Mouse (Mus musculus) left cerebral cortex, adult 2 months (tissue): ENCODE measurements at regions not wholly inside any gene's neighbourhood (a gene's known extent, or its start where the extent isn't known, plus 50 kb on each side); places are given as distances from the start of the nearest gene placed in this dataset.

Source experiments
- DNase-seq, 2 experiments: peaks; one replicate each; pipeline ENCODE4 v3.0.0; 2021 to 2022; ENCODE audit warnings: low spot score in 2 of 2, mixed read lengths in 1 of 2; ENCODE audit errors: extremely low spot score in 1 of 2
- H3K27ac ChIP-seq: fragments of 200-600 bp; 2 replicates; pipeline ENCODE4 v1.8.1; 2022
- H3K4me3 ChIP-seq: fragments of 200-600 bp; 2 replicates; pipeline ENCODE4 v1.8.1; 2022
- CTCF ChIP-seq: fragments of 200-600 bp; IDR thresholded peaks from 2 replicates; pipeline ENCODE4 v1.8.1; 2022; ENCODE audit warnings: antibody characterized with exemption, mild to moderate bottlenecking, moderate library complexity
- intact Hi-C: fragments of 180-260 bp; cut with DNase I; formaldehyde crosslinking; loops from one replicate; pipeline ENCODE4 v1.15.1; 2025

DNA sequence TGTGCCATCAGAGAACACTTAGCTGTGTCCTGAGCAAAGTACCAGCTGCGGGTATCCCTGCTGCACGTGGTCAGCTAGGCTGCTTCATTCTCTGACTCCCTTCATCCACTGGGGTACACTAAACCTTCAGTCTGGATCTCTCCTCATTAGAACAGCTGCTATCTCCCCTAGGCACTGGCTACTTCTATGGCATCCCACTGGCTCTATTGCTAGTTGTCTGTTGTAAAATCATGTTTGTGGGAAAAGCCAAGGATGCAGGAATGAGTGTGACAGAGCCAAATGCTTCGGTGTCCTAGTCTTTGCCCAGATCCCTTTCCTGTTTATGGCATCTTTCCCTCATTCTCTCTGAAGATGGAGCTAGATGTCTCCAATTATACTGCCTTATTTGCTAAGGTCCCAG lies 440.9 kb downstream of the Nbas start:
- no peak overlapping the region for H3K4me3 ChIP-seq
- intact Hi-C loops: loop anchor here (10.0 kb wide), 2 partner anchors 605 to 1795 kb away; no protein-coding TSS in a partner anchor
- no peak for TF ChIP-seq CTCF
- DNase-seq: no peak
- no peak overlapping the region for H3K27ac ChIP-seq

DNA sequence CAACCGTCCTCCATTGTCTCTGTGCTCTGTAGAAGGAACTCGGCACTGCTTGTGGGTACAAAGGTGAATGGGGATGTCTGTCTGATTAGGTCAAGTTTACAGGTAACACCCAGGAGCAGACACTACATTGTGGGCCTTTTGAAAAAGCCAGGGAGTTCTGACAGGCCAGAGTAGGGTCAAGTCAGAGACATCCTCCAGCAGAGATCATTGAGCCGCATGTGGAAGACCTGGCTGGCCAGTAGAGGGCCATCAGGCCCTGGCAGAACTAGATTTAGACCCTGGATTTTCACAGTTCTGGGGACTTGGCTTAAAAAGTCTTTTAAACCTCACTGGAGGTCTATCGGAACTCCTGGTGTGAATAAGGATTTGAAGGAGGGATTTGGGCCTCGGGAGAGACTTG lies 438.8 kb downstream of the Nbas start:
- TF ChIP-seq CTCF: peak; percentile 48
- intact Hi-C loops: loop anchor here (10.0 kb wide), 2 partner anchors 607 to 1797 kb away; no protein-coding TSS in a partner anchor

DNA sequence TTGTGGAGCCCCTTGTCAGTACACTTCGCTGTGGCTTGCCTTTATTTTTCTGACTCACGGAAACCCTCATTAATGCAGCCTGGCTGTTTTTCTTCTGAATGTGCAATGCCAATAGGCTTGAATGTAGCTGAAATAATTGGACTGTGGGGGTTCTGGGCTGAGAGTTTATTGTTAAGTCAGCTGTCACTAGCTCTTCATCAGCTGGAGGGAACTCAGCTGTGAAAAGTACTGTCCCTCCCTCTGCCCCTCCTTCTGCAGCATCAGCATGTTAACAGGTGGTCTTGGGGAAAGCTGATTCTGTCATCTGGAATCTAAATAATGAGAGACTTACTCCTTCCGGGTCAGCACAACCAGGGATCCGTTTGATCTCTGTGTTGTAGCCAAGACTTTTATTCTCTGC lies 437.6 kb downstream of the Nbas start:
- DNase-seq: no peak
- Histone ChIP-seq H3K27ac (no peak overlapping the region), H3K4me3 (no peak overlapping the region)
- TF ChIP-seq CTCF: no peak
- intact Hi-C loops: loop anchor here (10.0 kb wide), 2 partner anchors 608 to 1798 kb away; no protein-coding TSS in a partner anchor

More for the DNA sequence above, 438.8 kb downstream of the Nbas start:
- no peak overlapping the region for H3K4me3 ChIP-seq
- no peak overlapping the region for H3K27ac ChIP-seq
- DNase-seq: no peak

DNA sequence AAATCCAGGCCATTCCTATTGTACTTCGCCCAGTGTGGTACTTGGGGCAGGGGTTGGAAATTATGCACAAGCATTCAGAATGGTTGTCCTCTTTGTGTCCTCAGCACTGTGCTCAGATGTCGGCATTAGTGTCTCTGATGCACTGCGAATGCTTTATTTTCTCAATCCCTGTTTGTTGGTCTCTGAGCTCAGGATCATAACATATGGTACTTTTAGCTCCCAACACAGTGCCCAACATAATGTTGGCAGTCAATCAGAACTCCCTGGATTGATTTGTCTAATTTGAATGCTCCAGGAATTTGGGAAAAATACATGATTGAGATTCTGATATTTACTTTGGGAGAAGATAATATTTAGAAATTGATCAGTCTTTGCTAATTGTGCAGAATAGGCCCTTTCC lies 434.7 kb downstream of the Nbas start:
- TF ChIP-seq CTCF: no peak
- DNase-seq: no peak
- no peak overlapping the region for H3K4me3 ChIP-seq
- no peak overlapping the region for H3K27ac ChIP-seq
- intact Hi-C loops: loop anchor here (10.0 kb wide), 2 partner anchors 611 to 1801 kb away; no protein-coding TSS in a partner anchor

DNA sequence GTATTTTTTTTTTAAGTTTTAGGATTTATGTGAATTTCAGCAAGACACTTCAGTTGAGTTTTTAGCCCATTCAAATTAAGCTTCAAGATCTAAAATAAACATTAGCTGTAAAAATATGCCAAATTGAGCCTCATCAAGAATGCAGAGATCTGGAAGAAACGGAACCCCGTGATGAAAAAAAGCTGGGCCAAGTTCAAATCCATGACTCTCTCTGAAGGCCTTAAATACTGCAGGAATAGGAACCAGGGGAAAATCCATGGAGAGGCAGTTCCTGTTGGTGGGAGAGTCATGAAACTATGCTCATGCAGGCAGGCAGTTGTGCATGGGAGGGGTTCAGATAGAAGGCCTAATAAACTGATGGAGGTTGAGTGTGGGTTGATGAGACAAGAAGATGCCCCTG lies 430.9 kb downstream of the Nbas start:
- intact Hi-C loops: loop anchor here (5.0 to 10.0 kb wide), 3 partner anchors 452 to 1805 kb away; partner anchors contain the start of gene Fam84a
- no peak for DNase-seq
- H3K4me3 ChIP-seq: no peak overlapping the region
- no peak overlapping the region for H3K27ac ChIP-seq
- TF ChIP-seq CTCF: no peak

DNA sequence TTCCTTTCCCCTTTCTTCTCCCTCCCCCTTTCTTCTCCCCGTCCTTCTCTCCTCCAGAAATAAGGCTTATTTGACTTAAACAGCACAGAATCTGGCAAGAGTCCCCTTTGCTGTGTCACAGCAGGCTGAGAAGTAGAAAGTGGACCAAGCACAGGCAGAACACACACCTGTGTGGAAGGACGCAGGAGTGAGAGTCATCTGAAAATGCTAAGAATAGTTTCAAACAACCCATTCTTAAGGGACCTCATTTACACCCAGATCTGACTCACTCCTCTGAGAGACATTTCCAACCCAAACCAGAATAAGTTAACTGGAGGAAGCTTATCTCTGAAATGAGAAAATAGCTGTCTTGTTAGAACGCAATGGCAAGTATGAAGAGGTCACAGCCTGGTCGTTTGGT lies 429.9 kb downstream of the Nbas start:
- TF ChIP-seq CTCF: no peak
- Histone ChIP-seq H3K27ac (peak overlapping the region; percentile 24; the same call in 1 of the 2 replicates), H3K4me3 (no peak overlapping the region)
- DNase-seq: peak in 1 of 2 experiments; percentile 17
- intact Hi-C loops: loop anchor here (5.0 kb wide), 1 partner anchor 453 kb away; the partner anchor contains the start of gene Fam84a

DNA sequence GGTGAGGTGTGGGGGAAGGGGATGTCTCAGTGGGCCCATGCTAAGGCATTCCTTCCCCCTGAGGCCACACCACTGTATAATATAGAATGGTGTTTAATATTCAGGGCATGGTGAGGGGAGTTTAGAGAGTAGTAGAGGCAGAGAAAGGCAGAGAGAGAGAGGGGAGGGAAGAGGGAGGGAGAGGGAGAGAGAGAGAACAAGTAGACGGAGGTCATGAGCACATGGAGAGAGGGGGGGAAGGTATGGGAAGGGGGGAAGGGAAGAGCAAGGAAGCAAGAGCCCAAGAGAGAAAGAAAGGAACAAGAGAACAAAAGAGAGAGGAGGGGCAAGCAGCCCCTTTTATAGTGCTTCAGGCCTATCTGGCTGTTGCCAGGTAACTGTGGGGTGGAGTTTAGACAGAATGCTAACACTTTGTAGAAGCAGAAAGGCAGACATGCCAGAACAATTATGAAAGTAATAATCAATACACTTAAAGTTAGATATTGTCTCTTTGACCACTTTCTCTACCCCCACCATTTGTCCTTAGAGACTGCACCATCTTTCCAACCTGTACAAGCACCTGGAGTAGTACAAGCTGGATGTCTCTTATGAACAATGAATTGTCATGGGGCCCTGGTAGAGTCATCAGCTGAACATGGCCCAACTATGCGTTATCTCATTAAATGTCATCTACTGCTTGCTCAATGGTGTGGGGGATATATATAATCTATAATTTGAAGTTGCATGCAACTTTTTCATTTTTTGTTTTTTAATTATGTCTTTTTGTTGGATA lies 422.6 kb downstream of the Nbas start:
- H3K4me3 ChIP-seq: no peak overlapping the region
- no peak for DNase-seq
- intact Hi-C loops: no loop called here
- H3K27ac ChIP-seq: no peak overlapping the region
- TF ChIP-seq CTCF: no peak

DNA sequence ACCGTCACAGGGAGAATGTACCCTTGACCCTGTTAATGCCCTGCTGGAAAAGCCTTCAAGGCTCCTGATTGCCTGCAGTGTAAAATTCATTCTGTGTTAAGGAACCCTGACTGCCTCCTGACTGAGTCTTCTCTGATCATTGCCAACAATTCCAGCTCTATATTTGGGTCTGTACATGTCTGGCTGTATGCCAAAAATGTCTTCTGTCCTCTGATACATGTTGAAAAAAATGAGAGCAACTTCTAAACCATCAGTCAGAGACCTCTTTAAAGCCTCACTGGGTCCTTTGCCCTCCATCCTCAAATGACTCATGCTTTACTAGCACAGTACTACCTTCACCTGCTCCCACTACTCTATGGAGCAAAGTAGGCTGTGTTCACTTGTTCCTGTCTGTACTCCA lies 408.3 kb downstream of the Nbas start:
- DNase-seq: no peak
- H3K27ac ChIP-seq: no peak overlapping the region
- no peak for TF ChIP-seq CTCF
- no peak overlapping the region for H3K4me3 ChIP-seq
- intact Hi-C loops: no loop called here

DNA sequence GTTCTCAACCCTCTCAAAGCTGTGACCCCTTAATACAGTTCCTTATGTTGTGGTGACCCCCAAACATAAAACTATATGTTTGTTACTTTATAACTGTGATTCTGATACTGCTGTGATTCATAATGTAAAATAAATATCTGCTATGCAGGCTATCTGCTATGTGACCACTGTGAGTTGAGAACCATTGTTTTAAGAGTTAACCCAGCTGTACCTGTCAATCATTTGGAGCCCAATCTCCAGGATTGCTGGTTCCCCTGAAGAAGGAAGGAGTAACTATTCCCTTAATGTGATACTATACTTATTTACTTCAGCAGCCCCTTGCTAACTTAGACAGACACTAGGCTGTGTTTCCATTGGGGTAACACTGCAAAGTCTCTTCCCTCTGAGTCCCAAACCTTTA lies 400.5 kb downstream of the Nbas start:
- no peak for TF ChIP-seq CTCF
- DNase-seq: no peak
- no peak overlapping the region for H3K27ac ChIP-seq
- no peak overlapping the region for H3K4me3 ChIP-seq
- intact Hi-C loops: no loop called here

DNA sequence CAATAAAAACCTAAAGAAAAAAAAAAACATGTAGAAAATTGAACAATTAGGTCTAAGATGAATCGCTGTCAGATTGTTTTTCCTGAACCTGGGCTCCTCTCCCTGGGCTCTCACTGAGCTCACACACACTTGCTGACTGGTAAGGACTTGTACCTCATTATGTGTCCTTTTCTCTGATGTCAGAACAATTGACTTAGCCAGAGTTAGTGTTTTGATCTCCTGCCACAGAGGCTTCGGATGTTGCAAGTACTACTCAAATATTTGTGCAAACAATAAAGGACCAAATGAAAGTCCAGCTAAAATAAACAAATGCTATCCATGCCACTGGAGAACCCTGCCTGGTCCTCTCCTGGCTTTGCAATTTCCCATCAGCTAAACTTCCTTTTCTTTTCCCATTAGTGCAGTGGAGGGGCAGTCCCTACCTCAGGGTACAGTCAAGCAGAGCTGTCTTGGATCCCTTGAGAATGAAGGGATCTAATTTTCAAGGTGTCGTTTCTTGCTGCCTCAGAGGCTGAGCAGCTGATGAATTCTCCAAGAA lies 399.6 kb downstream of the Nbas start:
- no peak for TF ChIP-seq CTCF
- no peak for DNase-seq
- Histone ChIP-seq H3K27ac (no peak overlapping the region), H3K4me3 (no peak overlapping the region)
- intact Hi-C loops: no loop called here

DNA sequence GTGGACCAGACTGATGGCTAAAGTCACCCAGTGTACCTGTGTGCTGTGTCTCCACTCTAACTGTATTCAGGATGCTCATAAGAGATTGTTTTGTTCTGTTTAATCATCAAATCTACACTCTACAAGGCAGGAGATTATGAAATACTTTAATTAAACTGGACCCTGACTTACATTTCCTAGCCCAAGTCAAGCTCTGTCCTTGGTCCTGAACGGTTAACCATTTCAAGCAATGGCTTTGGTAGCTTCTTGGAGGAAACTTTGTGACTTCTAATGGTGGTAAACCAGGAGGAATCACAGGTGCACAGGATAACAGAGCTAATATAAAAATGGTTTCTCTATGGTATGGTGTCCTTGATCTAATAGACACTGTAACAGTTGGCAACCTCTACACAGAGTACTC lies 370.4 kb downstream of the Nbas start:
- Histone ChIP-seq H3K4me3 (no peak overlapping the region), H3K27ac (no peak overlapping the region)
- intact Hi-C loops: no loop called here
- TF ChIP-seq CTCF: no peak
- DNase-seq: no peak
